Mouse (Mus musculus): ENCODE measurements around the gene Mrpl30.

Gene Mrpl30

DNA sequence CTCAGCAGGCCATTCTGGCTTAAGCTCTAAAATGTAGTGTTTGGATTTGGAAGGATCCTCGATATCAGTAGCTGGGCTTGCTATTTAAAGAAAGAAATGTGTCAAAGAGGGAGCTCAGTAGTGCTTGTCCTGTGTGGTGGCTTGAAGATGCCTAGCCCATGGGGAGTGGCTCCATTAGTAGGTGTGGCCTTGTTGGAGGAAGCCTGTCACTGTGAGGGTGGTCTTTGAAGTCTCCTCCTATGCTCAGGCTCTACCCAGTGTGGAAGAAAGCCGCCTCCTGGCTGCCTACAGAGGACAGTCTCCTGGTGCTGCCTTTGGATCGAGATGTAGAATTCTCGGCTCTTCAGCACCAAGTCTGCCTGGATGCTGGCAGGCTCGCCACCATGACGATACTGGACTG lies 10.0 kb downstream of the Mrpl30 start:
- no peak for DNase-seq (ENCODE audit: low spot score)

DNA sequence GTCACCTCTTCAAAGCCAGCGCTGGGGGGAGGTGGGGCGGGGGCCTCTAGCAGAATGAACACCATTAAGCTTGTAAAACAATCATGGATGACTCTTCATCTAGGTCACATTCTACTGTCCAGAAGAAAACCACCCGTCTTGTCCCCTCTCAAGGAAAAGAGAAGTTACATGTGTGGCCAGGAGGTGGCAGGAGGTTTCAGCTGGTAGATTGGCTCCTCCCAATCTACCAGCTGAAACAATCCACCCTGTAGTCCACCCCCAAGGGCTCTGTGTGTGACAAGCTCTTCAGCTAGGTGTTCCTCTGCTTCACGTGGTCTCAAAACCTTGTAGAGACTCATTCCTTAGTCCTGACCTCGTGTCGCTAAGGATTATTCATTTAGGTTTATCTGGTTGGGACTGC lies 12.9 kb downstream of the Mrpl30 start:
- no peak for DNase-seq (ENCODE audit: low spot score)

DNA sequence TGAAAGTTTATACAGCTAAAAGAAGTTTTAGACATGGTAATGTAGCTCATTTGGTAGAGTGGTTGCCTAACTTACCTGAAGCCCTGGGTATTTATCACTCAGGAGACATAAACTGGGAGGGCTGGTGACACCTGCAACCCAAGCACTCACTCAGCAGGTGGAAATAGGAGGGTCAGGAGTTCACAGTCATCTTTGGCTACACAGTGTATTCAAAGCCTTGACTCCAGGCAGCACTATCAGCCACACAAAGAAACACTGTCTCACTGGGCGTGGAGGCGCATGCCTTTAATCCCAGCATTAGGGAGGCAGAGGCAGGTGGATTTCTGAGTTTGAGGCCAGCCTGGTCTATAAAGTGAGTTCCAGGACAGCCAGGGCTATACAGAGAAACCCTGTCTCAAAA lies 22.5 kb downstream of the Mrpl30 start:
- DNase-seq (ENCODE audit: low spot score) = no peak

DNA sequence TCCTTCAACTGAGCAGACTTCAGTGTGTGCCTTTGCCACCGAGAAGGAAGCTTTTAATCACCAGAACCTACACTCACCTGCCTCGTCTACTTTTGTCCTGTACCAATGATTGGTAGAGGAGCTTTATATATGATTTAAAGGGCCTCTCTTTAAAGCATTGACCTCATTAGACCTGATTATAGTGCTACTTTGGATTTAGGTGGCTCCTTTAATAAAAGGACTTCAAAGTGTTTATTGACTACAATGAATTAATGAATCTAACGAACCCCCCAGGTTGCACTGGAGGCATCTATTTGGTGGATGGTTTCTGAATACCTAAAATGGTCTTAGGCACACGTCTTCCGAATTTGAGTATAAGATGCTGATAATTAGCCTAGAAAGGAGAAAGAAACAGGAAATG lies 26.1 kb downstream of the Mrpl30 start, which contains the start of gene Lyg2:
TSS of gene Lyg2 (minus strand) at position 101 of the 400 bp plus-strand sequence.
- no peak for DNase-seq (ENCODE audit: low spot score)

DNA sequence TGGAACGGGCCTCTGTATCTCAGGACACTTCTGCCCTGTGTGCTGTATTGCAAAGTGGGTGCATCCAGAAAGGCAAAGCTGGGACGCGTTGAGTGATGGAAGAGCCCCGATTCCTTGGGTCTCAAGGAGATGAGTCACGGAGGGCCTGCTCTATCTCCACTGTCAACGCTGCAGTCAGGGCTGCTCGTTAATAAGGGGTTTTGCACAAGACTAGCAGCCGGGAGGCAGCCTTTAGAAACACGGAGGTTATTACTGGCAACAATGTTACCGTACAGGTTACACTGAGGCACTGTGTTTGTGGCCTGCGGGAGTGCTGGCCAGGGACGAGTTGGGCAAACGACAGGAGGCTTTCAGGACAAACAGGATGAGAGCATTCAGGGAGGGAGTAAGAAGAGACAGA lies 27.4 kb downstream of the Mrpl30 start:
- DNase-seq (ENCODE audit: low spot score) = no peak

DNA sequence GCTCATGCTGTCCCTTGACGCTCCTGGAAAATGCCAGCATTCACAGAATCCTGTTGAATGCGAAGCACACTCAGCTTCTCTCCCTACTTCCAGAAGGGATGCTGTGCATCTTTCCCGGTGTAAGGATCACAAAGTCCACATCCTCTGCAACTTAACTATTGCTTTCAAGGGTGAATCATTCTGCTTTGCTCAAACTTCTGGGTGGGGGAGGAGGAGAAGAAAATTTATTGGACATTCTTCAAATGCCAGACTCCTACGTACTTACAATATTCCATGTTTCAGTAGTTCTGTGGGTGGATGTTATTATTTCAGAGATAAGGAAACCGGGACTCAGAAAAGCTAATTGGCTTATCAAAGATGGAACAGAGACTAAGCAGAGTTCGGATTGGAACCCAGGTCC lies 27.8 kb downstream of the Mrpl30 start:
- DNase-seq (ENCODE audit: low spot score) = no peak

DNA sequence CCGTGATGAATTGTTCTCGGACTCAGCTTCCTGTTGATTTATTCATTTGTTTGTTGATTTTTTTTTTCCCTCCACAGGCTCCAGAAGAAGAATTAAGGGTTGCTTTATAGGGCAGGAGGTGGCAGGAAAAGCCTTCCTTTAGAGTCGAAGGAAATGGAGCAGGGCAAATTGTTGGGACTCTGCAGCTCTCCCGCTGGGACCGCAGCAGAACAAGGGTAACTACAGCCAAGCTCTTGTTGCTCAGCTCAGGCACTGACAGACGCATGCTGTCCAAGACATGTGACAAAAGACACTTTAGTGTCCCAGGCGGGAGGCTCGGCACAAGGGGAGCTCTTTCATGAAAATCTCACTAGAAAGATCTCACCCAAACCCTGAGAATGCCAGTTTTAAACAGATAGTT lies 32.3 kb downstream of the Mrpl30 start:
- no peak for DNase-seq (ENCODE audit: low spot score)

DNA sequence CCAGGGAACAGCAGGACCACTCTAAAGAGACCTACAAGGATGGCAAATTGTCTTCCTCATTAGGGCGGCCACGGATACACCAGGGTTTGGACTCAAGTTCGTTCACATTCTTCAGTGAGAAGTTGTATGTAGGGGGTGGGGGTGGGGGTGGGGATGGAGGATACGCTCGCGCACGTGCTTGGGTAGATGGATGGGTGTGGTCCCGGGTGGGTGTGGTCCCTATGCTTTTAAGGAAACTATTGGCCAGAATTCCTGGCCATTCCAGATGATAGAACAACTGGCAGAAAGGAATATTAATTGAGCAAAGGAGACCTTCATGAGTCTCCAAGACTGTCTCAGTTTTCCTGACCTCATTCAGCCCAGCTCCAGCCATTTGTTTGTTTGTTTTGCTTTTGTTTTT lies 35.7 kb downstream of the Mrpl30 start:
- DNase-seq (ENCODE audit: low spot score) = no peak

DNA sequence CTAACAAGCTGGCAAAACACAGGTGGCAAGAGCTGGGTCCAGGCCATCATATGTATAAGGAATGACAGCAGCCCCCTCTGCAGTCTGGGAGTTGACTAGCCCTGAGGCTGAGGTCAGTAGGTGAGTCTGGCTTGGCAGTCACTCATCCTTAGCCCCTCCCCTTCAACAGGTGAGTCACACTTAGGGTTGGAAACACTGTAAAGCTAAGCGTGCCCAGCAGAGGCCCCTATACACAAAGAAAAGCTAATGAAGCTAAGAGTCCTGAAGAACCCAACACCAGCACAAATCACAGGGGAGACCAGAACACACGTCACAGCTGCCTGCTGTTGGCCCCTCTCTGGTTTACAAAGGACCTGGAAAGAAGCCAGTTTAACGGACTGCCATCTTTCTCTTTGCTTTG lies 41.5 kb downstream of the Mrpl30 start:
- no peak for DNase-seq (ENCODE audit: low spot score)

Data from urinary bladder, postnatal 10 days (tissue).